Mouse (Mus musculus) T-cell, adult 2 months (primary cell): ENCODE measurements around the gene Gabarap.

Experiments used
- DNase-seq: peaks from one replicate; pipeline ENCODE4 v3.0.0; 2022; ENCODE audit warnings: low spot score

Gene Gabarap

GRCm38 (mm10) chr11:69970222-69970621 lies 20.7 kb upstream of the Gabarap start:
- DNase-seq, result no peak

- DNase-seq, result no peak
Observed at GRCm38 (mm10) chr11:69970775-69971174, 20.2 kb upstream of the Gabarap start.

GRCm38 (mm10) chr11:69974907-69975306 lies 16.0 kb upstream of the Gabarap start:
- DNase-seq, result no peak

GRCm38 (mm10) chr11:69976271-69976670 lies 14.7 kb upstream of the Gabarap start:
- no peak for DNase-seq

DNA sequence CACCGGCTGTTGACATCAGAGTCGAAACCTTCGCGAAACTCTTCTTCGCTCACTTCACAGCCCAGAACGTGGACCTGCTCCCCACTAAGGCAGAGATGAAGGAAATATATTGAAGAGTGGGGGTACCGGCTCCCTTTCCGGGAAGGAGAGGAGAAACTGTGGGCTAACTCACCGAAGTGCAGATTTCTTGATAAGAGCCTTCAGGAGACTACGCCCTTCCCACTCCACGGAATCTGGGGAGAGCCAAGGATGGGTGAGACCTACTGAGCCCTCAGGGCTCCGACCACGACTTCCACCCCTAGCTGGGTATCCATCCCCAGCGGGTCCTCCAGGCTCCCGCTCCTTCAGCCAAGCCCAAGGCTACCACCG lies 11.1 kb upstream of the Gabarap start:
- no peak for DNase-seq

GRCm38 (mm10) chr11:69980196-69981140 lies 10.5 kb upstream of the Gabarap start:
- peak; percentile 90 for DNase-seq

GRCm38 (mm10) chr11:69981141-69981762 lies 9.7 kb upstream of the Gabarap start, which contains the start of gene Ctdnep1:
Ctdnep1 (plus strand) TSS chr11:69981156.
- peak; percentile 56 for DNase-seq

DNA sequence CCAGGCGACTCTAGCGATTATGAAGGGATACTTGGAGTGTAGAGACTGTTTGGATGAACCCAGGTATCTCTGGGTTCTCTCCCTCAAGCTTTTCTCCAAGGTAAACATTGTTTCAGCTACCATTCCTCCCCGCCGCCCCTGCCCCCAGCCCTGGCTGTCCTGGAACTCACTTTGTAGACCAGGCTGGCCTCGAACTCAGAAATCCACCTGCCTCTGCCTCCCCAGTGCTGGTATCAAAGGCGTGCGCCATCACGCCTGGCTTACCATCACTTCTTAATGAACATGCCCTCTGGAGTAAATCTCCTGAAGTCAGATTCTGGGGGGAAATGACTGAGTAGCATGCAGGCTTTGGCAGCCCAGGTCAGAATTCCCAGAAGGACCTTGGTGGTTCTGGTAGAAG lies 8.7 kb upstream of the Gabarap start, which contains the start of gene Elp5:
Gene Elp5, minus strand, starts transcription at position 293 of the 400 bp plus-strand sequence.
- no peak for DNase-seq

- DNase-seq, result no peak
Observed at GRCm38 (mm10) chr11:69982877-69983276, 8.1 kb upstream of the Gabarap start.

DNA sequence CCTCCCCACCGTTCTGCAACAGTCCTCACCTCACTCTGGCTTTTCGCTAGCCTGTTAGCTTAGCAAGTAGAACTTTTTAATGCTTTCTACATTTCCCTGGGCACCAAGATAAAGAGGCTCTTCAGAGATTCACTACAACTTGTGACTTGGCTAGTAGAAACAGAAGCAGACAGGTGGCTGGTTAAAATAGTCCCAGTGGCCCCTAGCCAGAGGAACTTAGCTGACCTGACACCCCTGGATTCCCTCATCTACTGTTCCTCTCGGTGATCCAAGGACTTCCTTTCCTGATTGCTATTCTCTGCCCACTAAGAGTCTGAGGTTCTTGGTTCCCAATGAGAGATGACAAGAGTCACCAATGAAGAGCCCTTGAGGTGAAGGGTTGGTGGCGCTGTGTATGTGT lies 7.6 kb upstream of the Gabarap start:
- no peak for DNase-seq

- no peak for DNase-seq
Observed at GRCm38 (mm10) chr11:69984431-69984830, 6.5 kb upstream of the Gabarap start.

DNA sequence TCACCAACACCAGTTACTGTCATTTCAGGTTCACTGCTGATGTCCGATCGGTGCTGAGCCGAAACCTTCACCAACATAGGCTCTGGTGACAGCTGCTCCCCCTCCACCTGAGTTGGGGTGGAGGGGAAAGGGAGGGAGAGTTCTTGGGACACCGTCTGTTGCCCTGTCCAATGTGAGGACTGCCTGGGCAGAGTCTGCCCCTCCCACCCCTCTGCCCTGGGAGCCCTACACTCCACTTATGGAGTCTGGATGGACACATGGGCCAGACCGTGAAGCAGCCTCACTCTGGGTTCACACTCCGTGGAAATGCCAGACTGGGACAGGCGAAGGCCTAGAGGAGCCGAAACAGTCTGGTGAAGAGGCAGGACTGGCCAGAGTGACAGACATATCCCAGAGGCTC lies 994 bp upstream of the Gabarap start:
- DNase-seq, result no peak

DNA sequence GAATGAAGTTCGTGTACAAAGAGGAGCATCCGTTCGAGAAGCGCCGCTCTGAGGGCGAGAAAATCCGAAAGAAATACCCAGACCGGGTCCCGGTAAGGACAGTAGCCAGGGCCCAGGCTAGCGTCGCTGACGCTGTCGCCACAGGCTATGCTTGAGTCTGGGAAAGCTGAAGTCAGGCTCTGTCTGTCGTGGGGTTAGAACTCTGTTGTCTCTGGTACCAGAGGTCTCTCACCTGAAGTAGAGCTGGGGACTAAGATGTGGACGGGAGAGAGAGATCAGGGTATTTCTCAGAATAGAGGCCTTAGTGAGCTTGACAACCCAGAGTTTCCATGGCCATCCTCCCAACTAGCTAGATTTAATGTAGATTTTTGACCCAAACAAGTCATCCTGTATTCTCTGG lies 768 bp downstream of the Gabarap start:
- no peak for DNase-seq

DNA sequence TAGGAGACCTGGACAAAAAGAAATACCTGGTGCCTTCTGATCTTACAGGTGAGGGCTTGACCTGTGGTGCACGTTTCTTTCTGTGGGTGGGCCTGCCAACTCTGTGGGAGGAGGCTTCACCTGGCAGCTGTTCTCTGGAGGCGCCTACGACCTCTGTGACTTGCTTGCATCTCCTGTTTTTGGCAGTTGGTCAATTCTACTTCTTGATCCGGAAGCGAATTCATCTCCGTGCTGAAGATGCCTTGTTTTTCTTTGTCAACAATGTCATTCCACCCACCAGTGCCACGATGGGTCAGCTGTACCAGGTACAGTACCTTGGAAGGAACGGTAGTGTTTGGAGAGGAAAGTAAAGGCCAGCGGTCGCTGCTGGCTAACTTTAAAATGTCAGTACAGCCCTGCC lies 1.5 kb downstream of the Gabarap start:
- DNase-seq, result no peak

GRCm38 (mm10) chr11:69992932-69993331 lies 2.0 kb downstream of the Gabarap start:
- DNase-seq, result no peak

- no peak for DNase-seq
Observed at GRCm38 (mm10) chr11:69994401-69995090, 3.6 kb downstream of the Gabarap start.

DNA sequence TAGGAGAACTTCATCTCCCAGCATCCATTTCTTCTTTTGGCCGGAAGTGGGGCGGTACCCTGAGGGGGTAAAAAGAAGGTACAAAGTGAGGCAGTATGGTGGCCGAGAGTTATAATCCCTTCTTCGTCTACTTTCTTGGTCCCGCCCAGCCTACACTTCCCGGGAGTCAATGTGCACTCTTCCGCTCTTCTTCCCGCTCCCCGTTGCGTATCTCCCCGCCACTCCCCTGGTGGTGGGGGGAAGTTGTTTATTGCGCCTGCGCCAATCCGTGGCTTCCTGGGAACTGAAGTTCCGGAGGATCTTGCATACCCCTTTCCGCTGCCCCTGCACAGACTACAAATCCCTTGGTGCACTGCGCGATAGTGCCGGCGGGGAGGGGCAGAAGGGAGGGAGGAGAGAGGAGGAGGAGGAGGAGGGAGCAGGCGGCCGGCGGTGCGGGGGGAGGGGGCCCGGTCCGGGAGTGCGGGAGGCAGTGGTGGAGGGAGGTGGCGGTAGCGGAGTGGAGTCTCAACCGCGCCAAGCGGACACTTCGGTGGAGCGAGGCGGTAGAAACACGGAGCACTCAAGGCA lies 4.5 kb downstream of the Gabarap start, which contains the start of gene Phf23:
Gene Phf23, plus strand, starts transcription at position 387 of the 570 bp plus-strand sequence.
- peak; percentile 99 for DNase-seq

GRCm38 (mm10) chr11:69996161-69997061 lies 5.5 kb downstream of the Gabarap start:
- DNase-seq, result peak; percentile 48

DNA sequence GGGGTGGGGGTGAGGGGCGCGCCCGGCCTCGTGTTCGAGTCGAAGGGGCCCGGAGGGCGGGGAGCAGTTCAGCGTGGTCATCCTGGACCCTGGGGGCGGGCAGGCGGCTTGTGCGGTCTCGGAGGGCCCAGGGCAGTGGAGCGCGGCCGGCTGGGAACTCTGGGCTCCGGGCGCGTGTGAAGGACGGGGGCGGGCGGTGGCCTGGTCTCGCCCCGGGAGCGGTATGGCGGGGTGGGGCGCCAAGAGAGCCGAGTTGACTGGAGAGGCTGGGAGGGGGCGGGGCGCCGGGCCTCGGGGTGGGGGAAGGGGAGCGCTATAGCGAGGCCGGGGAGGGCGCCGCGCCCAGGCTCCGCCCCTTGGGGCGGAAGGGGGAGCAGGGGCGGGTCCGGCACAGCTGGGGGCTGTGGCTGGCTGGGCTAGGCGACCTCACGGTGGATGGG lies 6.1 kb downstream of the Gabarap start:
- peak; percentile 80 for DNase-seq

GRCm38 (mm10) chr11:69998567-69999491 lies 7.9 kb downstream of the Gabarap start:
- no peak for DNase-seq
